Mouse (Mus musculus) adrenal gland, adult 8-10 months (tissue): ENCODE results near the gene Zmym2. TPM values are rescaled to one million over a fixed set of nuclear protein-coding genes. Genes with fewer than 3 reads are reported as not detected.

Experiments
- DNase-seq: peaks from one replicate; pipeline ENCODE4 v3.0.0; 2022
- total RNA-seq, 4 experiments: library from RNA; stranded (reverse); gene quantifications; 2 replicates each; pipeline ENCODE4 v1.2.4; 2022

Gene Zmym2
- total RNA-seq, 4 experiments from 2014 or later = 50.4 to 84.7 (median 63.2) TPM

GRCm38 (mm10) chr14:56918532-56918931 lies 32.1 kb downstream of the Zmym2 start:
- DNase-seq = no peak

GRCm38 (mm10) chr14:56935481-56935880 lies 49.0 kb downstream of the Zmym2 start:
- no peak for DNase-seq

- no peak for DNase-seq
Measured at GRCm38 (mm10) chr14:56939903-56940302, 53.5 kb downstream of the Zmym2 start.

GRCm38 (mm10) chr14:56952928-56953327 lies 66.5 kb downstream of the Zmym2 start:
- no peak for DNase-seq

- DNase-seq = no peak
Measured at GRCm38 (mm10) chr14:56954393-56954792, 67.9 kb downstream of the Zmym2 start.

- no peak for DNase-seq
Measured at GRCm38 (mm10) chr14:56963969-56964734, 77.7 kb downstream of the Zmym2 start.

GRCm38 (mm10) chr14:56969653-56970052 lies 83.2 kb downstream of the Zmym2 start:
- no peak for DNase-seq

GRCm38 (mm10) chr14:56970160-56970559 lies 83.7 kb downstream of the Zmym2 start:
- no peak for DNase-seq

GRCm38 (mm10) chr14:56978045-56978655 lies 91.7 kb downstream of the Zmym2 start:
- no peak for DNase-seq

GRCm38 (mm10) chr14:56988621-56989020 lies 102.2 kb downstream of the Zmym2 start:
- no peak for DNase-seq

Other genes starting within 250 kb of the Zmym2 start
- 10 to 100 TPM; 24.7 to 44.6 (median 35.9) TPM for gene Mphosph8, start 218.4 kb upstream of the Zmym2 start, total RNA-seq
- 10 to 100 TPM; 21.5 to 40.4 (median 28.4) TPM for gene Pspc1, start 108.3 kb upstream of the Zmym2 start, total RNA-seq
- gene Zmym5, start 74.9 kb upstream of the Zmym2 start, total RNA-seq = 10 to 100 TPM; 30.8 to 48.2 (median 40.5) TPM
- not detected for gene Gja3, start 171.4 kb downstream of the Zmym2 start, total RNA-seq
- gene Gjb2, start 218.0 kb downstream of the Zmym2 start, total RNA-seq = 1 to 10 TPM in 2 of 4 experiments, under 1 TPM in 2; 0.28 to 5.9 (median 2.4) TPM
- not detected for gene Gm4491, start 229.2 kb downstream of the Zmym2 start, total RNA-seq
- gene Gjb6, start 247.0 kb downstream of the Zmym2 start, total RNA-seq = under 1 TPM in 1 of 4 experiments, not detected in 3; 0.13 TPM